Mouse (Mus musculus): ENCODE data around the gene Armc12. TPM values are rescaled to one million over a fixed set of nuclear protein-coding genes. Genes with fewer than 3 reads are reported as not detected.
"Not testable (repeated sequence)": the region's sequence is repeated elsewhere in the genome, so short reads cannot be mapped to it uniquely, and the experiment has no call there.

Armc12 gene
- polyA plus RNA-seq, 1 experiment, result not detected

GRCm38 (mm10) chr17:28546925-28547324, 16.3 kb downstream of the Armc12 start:
- Histone ChIP-seq H3K4me1 (ENCODE audit: control insufficient read depth) (no peaks in the 10 kb centered on the region), H3K4me3 (replicated peaks) (no peak overlapping the region)

GRCm38 (mm10) chr17:28548550-28548949, 17.9 kb downstream of the Armc12 start:
- H3K36me3 ChIP-seq (ENCODE audit: control insufficient read depth), result no peaks in the 10 kb centered on the region
- no peak overlapping the region for H3K4me3 ChIP-seq (replicated peaks)
- TF ChIP-seq GATA1 (IDR thresholded peaks at IDR 0.05; ENCODE audit: low read length) (no peak), TAL1 (IDR thresholded peaks at IDR 0.05; ENCODE audit: low read length) (no peak)
- peaks cover 3% of the 10 kb centered on the region; the same call in 1 of the 2 replicates for H3K9me3 ChIP-seq (ENCODE audit: control insufficient read depth, low read length)
- no peaks in the 10 kb centered on the region for H3K4me1 ChIP-seq (ENCODE audit: control insufficient read depth)
- no peaks in the 10 kb centered on the region for H3K27me3 ChIP-seq (ENCODE audit: control insufficient read depth)

More at GRCm38 (mm10) chr17:28546925-28547324, 16.3 kb downstream of the Armc12 start:
- TF ChIP-seq TAL1 (IDR thresholded peaks at IDR 0.05; ENCODE audit: low read length) (no peak), GATA1 (IDR thresholded peaks at IDR 0.05; ENCODE audit: low read length) (no peak)
- peaks cover 4% of the 10 kb centered on the region for H3K9me3 ChIP-seq (ENCODE audit: control insufficient read depth, low read length)
- no peaks in the 10 kb centered on the region for H3K36me3 ChIP-seq (ENCODE audit: control insufficient read depth)
- H3K27me3 ChIP-seq (ENCODE audit: control insufficient read depth), result no peaks in the 10 kb centered on the region

GRCm38 (mm10) chr17:28549111-28549510, 18.5 kb downstream of the Armc12 start, which contains the start of gene Clpsl2:
Gene Clpsl2, plus strand, starts transcription at chr17:28549411.
- H3K4me1 ChIP-seq (ENCODE audit: control insufficient read depth), result no peaks in the 10 kb centered on the region
- no peaks in the 10 kb centered on the region for H3K9me3 ChIP-seq (ENCODE audit: control insufficient read depth, low read length)
- no peaks in the 10 kb centered on the region for H3K27me3 ChIP-seq (ENCODE audit: control insufficient read depth)
- H3K4me3 ChIP-seq (replicated peaks), result no peak within 1 kb of the TSS
- TF ChIP-seq GATA1 (IDR thresholded peaks at IDR 0.05; ENCODE audit: low read length) (no peak), TAL1 (IDR thresholded peaks at IDR 0.05; ENCODE audit: low read length) (no peak)
- no peaks in the 10 kb centered on the region for H3K36me3 ChIP-seq (ENCODE audit: control insufficient read depth)

GRCm38 (mm10) chr17:28553040-28553793, 22.6 kb downstream of the Armc12 start:
- Histone ChIP-seq H3K4me3 (replicated peaks) (no peak overlapping the region), H3K9me3 (ENCODE audit: control insufficient read depth, low read length) (no peaks in the 10 kb centered on the region), H3K4me1 (ENCODE audit: control insufficient read depth) (peaks cover 7% of the 10 kb centered on the region), H3K36me3 (ENCODE audit: control insufficient read depth) (no peaks in the 10 kb centered on the region), H3K27me3 (ENCODE audit: control insufficient read depth) (no peaks in the 10 kb centered on the region)
- TF ChIP-seq GATA1 (IDR thresholded peaks at IDR 0.05; ENCODE audit: low read length) (no peak), TAL1 (IDR thresholded peaks at IDR 0.05; ENCODE audit: low read length) (no peak)

- H3K36me3 ChIP-seq (ENCODE audit: control insufficient read depth); H3K9me3 ChIP-seq (ENCODE audit: control insufficient read depth, low read length); H3K27me3 ChIP-seq (ENCODE audit: control insufficient read depth): not testable (repeated sequence)
Measured at GRCm38 (mm10) chr17:28554021-28554420, 23.4 kb downstream of the Armc12 start.

GRCm38 (mm10) chr17:28556635-28557396, 26.2 kb downstream of the Armc12 start:
- H3K9me3 ChIP-seq (ENCODE audit: control insufficient read depth, low read length), result no peaks in the 10 kb centered on the region
- TF ChIP-seq TAL1 (IDR thresholded peaks at IDR 0.05; ENCODE audit: low read length) (no peak), GATA1 (IDR thresholded peaks at IDR 0.05; ENCODE audit: low read length) (no peak)
- no peaks in the 10 kb centered on the region for H3K27me3 ChIP-seq (ENCODE audit: control insufficient read depth)
- no peak overlapping the region for H3K4me3 ChIP-seq (replicated peaks)
- peaks cover 7% of the 10 kb centered on the region for H3K4me1 ChIP-seq (ENCODE audit: control insufficient read depth)
- no peaks in the 10 kb centered on the region for H3K36me3 ChIP-seq (ENCODE audit: control insufficient read depth)

More at GRCm38 (mm10) chr17:28554021-28554420, 23.4 kb downstream of the Armc12 start:
- not testable (repeated sequence) for H3K4me3 ChIP-seq (replicated peaks); H3K4me1 ChIP-seq (ENCODE audit: control insufficient read depth)

GRCm38 (mm10) chr17:28557772-28558171, 27.2 kb downstream of the Armc12 start:
- TF ChIP-seq GATA1 (IDR thresholded peaks at IDR 0.05; ENCODE audit: low read length) (no peak), TAL1 (IDR thresholded peaks at IDR 0.05; ENCODE audit: low read length) (no peak)
- Histone ChIP-seq H3K27me3 (ENCODE audit: control insufficient read depth) (no peaks in the 10 kb centered on the region), H3K4me1 (ENCODE audit: control insufficient read depth) (peaks cover 7% of the 10 kb centered on the region), H3K9me3 (ENCODE audit: control insufficient read depth, low read length) (no peaks in the 10 kb centered on the region), H3K4me3 (replicated peaks) (no peak overlapping the region), H3K36me3 (ENCODE audit: control insufficient read depth) (no peaks in the 10 kb centered on the region)

- no peaks in the 10 kb centered on the region for H3K36me3 ChIP-seq (ENCODE audit: control insufficient read depth)
- H3K27me3 ChIP-seq (ENCODE audit: control insufficient read depth), result no peaks in the 10 kb centered on the region
- no peak within 1 kb of the TSS for H3K4me3 ChIP-seq (replicated peaks)
- TF ChIP-seq GATA1 (IDR thresholded peaks at IDR 0.05; ENCODE audit: low read length) (no peak), TAL1 (IDR thresholded peaks at IDR 0.05; ENCODE audit: low read length) (no peak)
- peaks cover 7% of the 10 kb centered on the region for H3K4me1 ChIP-seq (ENCODE audit: control insufficient read depth)
- no peaks in the 10 kb centered on the region for H3K9me3 ChIP-seq (ENCODE audit: control insufficient read depth, low read length)
Measured at GRCm38 (mm10) chr17:28560598-28560997, 30.0 kb downstream of the Armc12 start, which contains the start of gene Clps. Gene Clps, minus strand, starts transcription at chr17:28560766.

GRCm38 (mm10) chr17:28561613-28562012, 31.0 kb downstream of the Armc12 start:
- Histone ChIP-seq H3K4me1 (ENCODE audit: control insufficient read depth) (peaks cover 5% of the 10 kb centered on the region), H3K27me3 (ENCODE audit: control insufficient read depth) (no peaks in the 10 kb centered on the region), H3K9me3 (ENCODE audit: control insufficient read depth, low read length) (no peaks in the 10 kb centered on the region), H3K4me3 (replicated peaks) (no peak overlapping the region), H3K36me3 (ENCODE audit: control insufficient read depth) (no peaks in the 10 kb centered on the region)
- TF ChIP-seq GATA1 (IDR thresholded peaks at IDR 0.05; ENCODE audit: low read length) (no peak), TAL1 (IDR thresholded peaks at IDR 0.05; ENCODE audit: low read length) (no peak)
